Mouse (Mus musculus) cerebellum, adult 2 months (tissue): ENCODE results near the gene Fam163a.
"Not testable (repeated sequence)": the region's sequence is repeated elsewhere in the genome, so short reads cannot be mapped to it uniquely, and the experiment has no call there.

ENCODE experiments used
- CTCF ChIP-seq: fragments of 200-500 bp; IDR thresholded peaks from 2 replicates; pipeline ENCODE4 v1.5.1; 2011; ENCODE audit warnings: low read depth, mild to moderate bottlenecking, control low read depth, low read length, moderate library complexity, borderline replicate concordance; ENCODE audit not compliant: insufficient read depth
- POLR2A ChIP-seq: fragments of 200-500 bp; IDR thresholded peaks from 2 replicates; pipeline ENCODE4 v1.6.1; 2011; ENCODE audit warnings: low read length, control low read depth, borderline replicate concordance; ENCODE audit not compliant: insufficient read depth

GRCm38 (mm10) chr1:156251096-156251495 lies 46.3 kb upstream of the Fam163a start:
- TF ChIP-seq CTCF, POLR2A: not testable (repeated sequence)
